Mouse (Mus musculus): ENCODE data around the gene Rbfox2. TPM values are rescaled to one million over a fixed set of nuclear protein-coding genes. Genes with fewer than 3 reads are reported as not detected.

The Rbfox2 gene
- total and polyA plus RNA-seq, 2 experiments, result 17.4 to 21.5 TPM

DNA sequence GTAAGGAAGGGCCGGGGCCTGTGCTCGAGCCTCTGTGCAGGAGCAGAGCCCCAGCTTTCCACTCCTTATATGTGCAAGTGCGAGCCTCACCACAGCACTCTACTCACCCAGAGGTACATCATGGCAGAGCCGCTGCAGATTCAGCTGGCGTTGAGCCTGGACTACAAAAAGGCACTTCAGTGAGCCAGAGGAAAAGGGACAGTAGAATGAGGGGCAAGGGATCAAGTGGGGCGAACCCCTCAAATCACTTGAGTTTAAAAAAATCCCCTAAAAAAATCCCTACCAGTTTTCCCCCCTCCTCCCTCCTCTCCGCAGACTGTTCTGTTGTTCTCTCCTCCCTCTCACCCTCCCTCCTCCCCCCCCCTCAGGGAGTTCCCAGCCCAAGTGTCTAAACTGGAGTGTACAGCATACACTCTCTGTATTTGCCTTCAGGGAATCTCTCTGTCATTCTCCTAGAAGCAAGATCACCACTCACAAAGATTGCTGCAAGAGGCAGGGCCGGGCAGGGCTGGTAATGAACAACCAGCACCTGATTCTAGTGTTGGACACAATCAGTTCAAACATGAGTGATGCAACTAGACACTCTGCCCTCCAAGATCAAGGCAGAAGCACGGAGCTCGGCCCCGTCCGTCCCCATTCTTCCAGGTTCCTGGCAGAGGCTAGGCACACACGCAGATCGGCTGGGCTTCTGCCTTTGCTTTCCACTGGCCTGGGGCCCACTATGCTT, 103.4 kb downstream of the Rbfox2 start:
- H3K79me2 ChIP-seq (ENCODE audit: control insufficient read depth, insufficient read depth, low read length), result peaks cover 19% of the 10 kb centered on the region
- H3K27ac ChIP-seq (replicated peaks; ENCODE audit: insufficient read depth, low read depth, low read length), result peak overlapping the region; percentile 90
- H3K36me3 ChIP-seq (ENCODE audit: control insufficient read depth, insufficient read depth, low read length), result no peaks in the 10 kb centered on the region
- peak overlapping the region; percentile 22; the same call in 1 of the 2 replicates for H3K4me3 ChIP-seq (ENCODE audit: insufficient read depth, low read depth, low read length)
- peak overlapping the region; percentile 37 for H3K9ac ChIP-seq (ENCODE audit: low read depth, low read length)
- peak; percentile 99 for DNase-seq (ENCODE audit: extremely low read depth, low read depth, low spot score)
- peaks cover 37% of the 10 kb centered on the region for H3K4me1 ChIP-seq (ENCODE audit: control insufficient read depth, insufficient read depth, low read length)
- WGBS, result 22% methylated on average over 14 of the region's 14 CpGs
- H3K27me3 ChIP-seq (ENCODE audit: control insufficient read depth, insufficient read depth, low read length), result no peaks in the 10 kb centered on the region
- TF ChIP-seq POLR2A (IDR thresholded peaks at IDR 0.05; ENCODE audit: extremely low read depth, insufficient read depth, low read length) (no peak), CTCF (IDR thresholded peaks at IDR 0.05; ENCODE audit: low read depth, low read length) (no peak)

DNA sequence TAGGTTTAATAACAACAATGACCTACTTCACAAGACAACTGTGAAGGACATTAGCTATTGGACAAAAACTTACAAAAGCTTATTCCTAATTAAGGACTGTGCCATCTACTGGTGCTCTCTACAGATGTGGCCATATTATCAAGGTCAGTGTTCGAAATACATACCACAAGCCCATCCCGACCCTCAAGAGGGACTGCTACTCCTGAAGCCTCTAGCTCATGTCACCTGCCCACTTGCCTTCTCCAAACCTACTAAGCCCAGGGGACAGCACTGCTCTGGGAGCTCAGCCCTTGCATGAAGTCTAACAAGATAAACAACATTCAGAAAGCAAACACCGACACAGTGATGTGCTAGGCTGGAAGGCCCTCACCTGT, 103.9 kb downstream of the Rbfox2 start:
- no peak for DNase-seq (ENCODE audit: extremely low read depth, low read depth, low spot score)
- Histone ChIP-seq H3K79me2 (ENCODE audit: control insufficient read depth, insufficient read depth, low read length) (peaks cover 13% of the 10 kb centered on the region), H3K9ac (ENCODE audit: low read depth, low read length) (peak overlapping the region; percentile 37), H3K27ac (replicated peaks; ENCODE audit: insufficient read depth, low read depth, low read length) (peak overlapping the region; percentile 90), H3K4me3 (ENCODE audit: insufficient read depth, low read depth, low read length) (peak overlapping the region; percentile 22; the same call in 1 of the 2 replicates), H3K36me3 (ENCODE audit: control insufficient read depth, insufficient read depth, low read length) (no peaks in the 10 kb centered on the region), H3K4me1 (ENCODE audit: control insufficient read depth, insufficient read depth, low read length) (peaks cover 37% of the 10 kb centered on the region), H3K27me3 (ENCODE audit: control insufficient read depth, insufficient read depth, low read length) (no peaks in the 10 kb centered on the region)
- TF ChIP-seq CTCF (IDR thresholded peaks at IDR 0.05; ENCODE audit: low read depth, low read length) (no peak), POLR2A (IDR thresholded peaks at IDR 0.05; ENCODE audit: extremely low read depth, insufficient read depth, low read length) (no peak)
- WGBS, result 34% methylated on average over 3 of the region's 3 CpGs

DNA sequence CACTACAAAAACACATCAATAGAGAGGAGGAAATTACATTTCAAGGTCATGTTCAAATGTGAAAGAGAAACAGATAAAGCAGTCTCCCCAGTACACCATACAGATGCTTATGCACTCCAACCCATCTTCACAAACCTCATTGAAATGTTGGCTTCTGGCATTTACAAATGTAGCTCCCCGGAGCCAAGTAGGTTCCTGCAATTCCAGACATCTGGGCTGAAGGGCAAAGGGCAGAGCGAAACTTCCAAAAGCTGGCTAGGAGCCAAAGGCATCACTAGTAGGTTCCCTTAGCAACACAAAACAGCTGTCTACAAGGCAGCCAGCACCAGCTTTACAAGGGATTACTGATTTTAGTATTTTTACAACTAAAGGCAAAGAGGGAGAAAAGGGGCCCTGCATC, 104.6 kb downstream of the Rbfox2 start:
- peaks cover 38% of the 10 kb centered on the region for H3K4me1 ChIP-seq (ENCODE audit: control insufficient read depth, insufficient read depth, low read length)
- TF ChIP-seq POLR2A (IDR thresholded peaks at IDR 0.05; ENCODE audit: extremely low read depth, insufficient read depth, low read length) (no peak), CTCF (IDR thresholded peaks at IDR 0.05; ENCODE audit: low read depth, low read length) (no peak)
- no peak overlapping the region for H3K4me3 ChIP-seq (ENCODE audit: insufficient read depth, low read depth, low read length)
- WGBS, result 6% methylated on average over 2 of the region's 2 CpGs
- H3K36me3 ChIP-seq (ENCODE audit: control insufficient read depth, insufficient read depth, low read length), result no peaks in the 10 kb centered on the region
- peaks cover 11% of the 10 kb centered on the region for H3K79me2 ChIP-seq (ENCODE audit: control insufficient read depth, insufficient read depth, low read length)
- no peak overlapping the region for H3K9ac ChIP-seq (ENCODE audit: low read depth, low read length)
- DNase-seq (ENCODE audit: extremely low read depth, low read depth, low spot score), result peak; percentile 98
- H3K27ac ChIP-seq (replicated peaks; ENCODE audit: insufficient read depth, low read depth, low read length), result 0 out of 2 replicates have a peak overlapping the region, but pooled peaks have one; percentile 9
- H3K27me3 ChIP-seq (ENCODE audit: control insufficient read depth, insufficient read depth, low read length), result no peaks in the 10 kb centered on the region

DNA sequence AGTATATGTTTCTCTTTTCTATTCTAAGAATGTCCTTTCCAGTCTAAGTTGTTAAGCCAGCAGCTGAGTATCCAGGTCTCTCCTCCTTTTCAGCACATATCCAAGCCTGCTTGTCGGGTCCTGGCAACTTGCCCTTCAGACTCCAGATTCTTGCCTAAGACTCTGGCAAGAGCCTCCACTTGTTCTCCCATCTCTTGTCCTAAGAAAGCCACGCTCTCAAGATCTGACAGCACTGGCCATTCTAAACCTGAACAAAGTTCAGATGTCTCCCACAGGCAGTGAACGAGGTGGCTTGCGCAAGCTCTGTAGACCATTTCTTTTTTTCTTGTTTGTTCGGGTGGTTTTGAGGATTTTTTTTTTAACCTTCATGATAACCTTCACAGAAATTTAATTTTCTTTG, 110.0 kb downstream of the Rbfox2 start:
- Histone ChIP-seq H3K4me3 (ENCODE audit: insufficient read depth, low read depth, low read length) (no peak overlapping the region), H3K79me2 (ENCODE audit: control insufficient read depth, insufficient read depth, low read length) (peaks cover 44% of the 10 kb centered on the region), H3K4me1 (ENCODE audit: control insufficient read depth, insufficient read depth, low read length) (peaks cover 19% of the 10 kb centered on the region), H3K27ac (replicated peaks; ENCODE audit: insufficient read depth, low read depth, low read length) (peak overlapping the region; percentile 83), H3K27me3 (ENCODE audit: control insufficient read depth, insufficient read depth, low read length) (no peaks in the 10 kb centered on the region), H3K36me3 (ENCODE audit: control insufficient read depth, insufficient read depth, low read length) (no peaks in the 10 kb centered on the region), H3K9ac (ENCODE audit: low read depth, low read length) (no peak overlapping the region)
- no peak for TF ChIP-seq POLR2A (IDR thresholded peaks at IDR 0.05; ENCODE audit: extremely low read depth, insufficient read depth, low read length)
- TF ChIP-seq CTCF (IDR thresholded peaks at IDR 0.05; ENCODE audit: low read depth, low read length), result no peak
- WGBS, result 24% methylated on average over 5 of the region's 5 CpGs
- peak; percentile 91 for DNase-seq (ENCODE audit: extremely low read depth, low read depth, low spot score)

DNA sequence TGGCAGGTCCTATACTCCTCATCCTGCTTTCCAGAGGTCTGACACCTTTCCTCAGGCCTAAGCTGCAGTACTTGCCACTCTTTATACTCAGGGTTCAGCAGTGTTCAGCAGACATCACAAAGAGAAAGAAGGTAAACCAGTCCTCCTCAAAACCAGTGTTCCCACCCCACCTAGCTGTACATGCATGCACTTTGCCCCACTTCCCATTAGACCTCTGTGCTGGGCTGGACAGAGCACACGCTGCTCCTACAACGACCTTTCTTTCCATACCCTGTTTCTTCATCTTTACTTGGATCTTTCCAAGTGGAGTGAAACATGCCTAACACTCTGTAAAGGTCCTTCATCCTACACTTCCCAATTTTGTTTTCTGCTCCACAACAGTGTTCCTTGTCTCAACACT, 110.8 kb downstream of the Rbfox2 start:
- TF ChIP-seq CTCF (IDR thresholded peaks at IDR 0.05; ENCODE audit: low read depth, low read length) (no peak), POLR2A (IDR thresholded peaks at IDR 0.05; ENCODE audit: extremely low read depth, insufficient read depth, low read length) (no peak)

More for the DNA sequence above, 110.8 kb downstream of the Rbfox2 start:
- DNase-seq (ENCODE audit: extremely low read depth, low read depth, low spot score), result peak; percentile 55
- no peak overlapping the region for H3K9ac ChIP-seq (ENCODE audit: low read depth, low read length)
- WGBS, result 35% methylated on average over 2 of the region's 2 CpGs
- no peaks in the 10 kb centered on the region for H3K27me3 ChIP-seq (ENCODE audit: control insufficient read depth, insufficient read depth, low read length)
- no peak overlapping the region for H3K4me3 ChIP-seq (ENCODE audit: insufficient read depth, low read depth, low read length)
- H3K36me3 ChIP-seq (ENCODE audit: control insufficient read depth, insufficient read depth, low read length), result no peaks in the 10 kb centered on the region
- H3K79me2 ChIP-seq (ENCODE audit: control insufficient read depth, insufficient read depth, low read length), result peaks cover 40% of the 10 kb centered on the region
- H3K27ac ChIP-seq (replicated peaks; ENCODE audit: insufficient read depth, low read depth, low read length), result peak overlapping the region; percentile 57
- peaks cover 14% of the 10 kb centered on the region for H3K4me1 ChIP-seq (ENCODE audit: control insufficient read depth, insufficient read depth, low read length)

Measured in liver, adult 2 months (tissue).